Mouse (Mus musculus): ENCODE measurements at regions not wholly inside any gene's neighbourhood (a gene's known extent, or its start where the extent isn't known, plus 50 kb on each side); places are given as distances from the start of the nearest gene placed in this dataset.

DNA sequence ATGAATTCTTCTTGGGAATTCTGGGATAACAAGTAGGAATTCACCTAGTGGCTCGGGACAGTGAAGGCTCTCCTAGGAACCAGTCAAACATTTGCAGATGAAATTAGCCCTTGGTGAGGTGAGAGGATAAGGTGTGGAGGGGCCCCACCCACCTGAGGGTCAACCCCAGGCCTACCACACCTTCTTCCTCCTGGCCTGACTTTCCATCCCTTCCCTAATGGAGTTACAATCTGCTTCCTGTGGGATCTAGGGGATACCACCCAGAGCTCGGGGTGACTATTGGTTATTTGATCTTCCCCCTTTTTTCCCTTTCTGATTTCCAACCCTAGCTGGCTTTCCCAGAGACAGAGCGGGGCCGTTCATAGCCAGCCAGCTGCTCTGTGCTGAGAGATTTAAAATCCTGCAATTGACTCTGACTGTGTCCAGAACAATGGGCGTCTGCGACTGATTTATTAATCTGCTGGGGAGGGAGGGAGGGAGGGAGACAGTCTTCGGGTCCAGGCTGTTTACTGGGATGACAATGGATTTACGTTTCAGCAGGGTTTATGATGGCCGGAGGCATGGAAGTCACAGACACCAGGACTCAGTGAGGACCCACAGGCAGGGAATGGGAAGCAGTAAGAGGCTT lies 69.0 kb downstream of the Gm525 start:
- Histone ChIP-seq H3K9ac (no peak overlapping the region), H3K27ac (no peak overlapping the region), H3K4me3 (replicated peaks) (no peak overlapping the region), H3K36me3 (no peaks in the 10 kb centered on the region), H3K9me3 (no peaks in the 10 kb centered on the region), H3K4me2 (no peak overlapping the region), H3K4me1 (no peaks in the 10 kb centered on the region; the same call in 1 of the 2 replicates), H3K27me3 (replicated peaks) (no peaks in the 10 kb centered on the region)
- 34% methylated on average over 9 of the region's 9 CpGs for WGBS
- no peak for ATAC-seq (ENCODE audit: insufficient read depth, low FRiP score, low read depth)

Data from stomach, embryonic 15.5 days (tissue).